Mouse (Mus musculus) cerebellum, adult 18-20 months (tissue): ENCODE measurements at regions not wholly inside any gene's neighbourhood (a gene's known extent, or its start where the extent isn't known, plus 50 kb on each side); places are given as distances from the start of the nearest gene placed in this dataset.

Experiments used
- DNase-seq, 2 experiments: peaks; one replicate each; pipeline ENCODE4 v3.0.0; 2021

- DNase-seq: no peak
These were observed 59.3 kb upstream of the Bcor start for GRCm38 (mm10) chrX:12219474-12219873.

- no peak for DNase-seq
These were observed 64.2 kb upstream of the Bcor start for GRCm38 (mm10) chrX:12224314-12224713.

- DNase-seq: peak; percentile 4 to 6
These were observed 65.1 kb upstream of the Bcor start for GRCm38 (mm10) chrX:12225116-12225891.

- no peak for DNase-seq
These were observed 65.7 kb upstream of the Bcor start for GRCm38 (mm10) chrX:12225892-12226206.

- DNase-seq: no peak
These were observed 80.4 kb upstream of the Bcor start for GRCm38 (mm10) chrX:12240505-12241011.

- DNase-seq: no peak
These were observed 81.6 kb upstream of the Bcor start for GRCm38 (mm10) chrX:12241751-12242150.

GRCm38 (mm10) chrX:12249071-12249470 is 88.9 kb upstream of the Bcor start:
- no peak for DNase-seq

GRCm38 (mm10) chrX:12249911-12250310 is 89.8 kb upstream of the Bcor start:
- DNase-seq: no peak

GRCm38 (mm10) chrX:12251853-12252679 is 91.9 kb upstream of the Bcor start:
- peak; percentile 28 to 33 for DNase-seq

- DNase-seq: no peak
These were observed 92.5 kb upstream of the Bcor start for GRCm38 (mm10) chrX:12252680-12253021.

GRCm38 (mm10) chrX:12256758-12257157 is 96.6 kb upstream of the Bcor start:
- no peak for DNase-seq

- DNase-seq: no peak
These were observed 103.7 kb upstream of the Bcor start for GRCm38 (mm10) chrX:12263834-12264233.

GRCm38 (mm10) chrX:12284741-12285140 is 124.6 kb upstream of the Bcor start:
- DNase-seq: no peak

- no peak for DNase-seq
These were observed 125.0 kb upstream of the Bcor start for GRCm38 (mm10) chrX:12285141-12285540.

GRCm38 (mm10) chrX:12285976-12286909 is 126.1 kb upstream of the Bcor start:
- no peak for DNase-seq

GRCm38 (mm10) chrX:12286910-12287522 is 126.9 kb upstream of the Bcor start:
- no peak for DNase-seq

- peak in 1 of 2 experiments; percentile 3 for DNase-seq
These were observed 127.8 kb upstream of the Bcor start for GRCm38 (mm10) chrX:12287656-12288561.

GRCm38 (mm10) chrX:12288562-12289117 is 128.5 kb upstream of the Bcor start:
- DNase-seq: no peak

GRCm38 (mm10) chrX:12293146-12293545 is 133.0 kb upstream of the Bcor start:
- no peak for DNase-seq

- no peak for DNase-seq
These were observed 134.3 kb upstream of the Bcor start for GRCm38 (mm10) chrX:12294452-12294851.

- DNase-seq: no peak
These were observed 134.8 kb upstream of the Bcor start for GRCm38 (mm10) chrX:12294941-12295340.
